Mouse (Mus musculus) lung, adult 2 months (tissue): Measurements from ENCODE around the gene Ms4a6b.

Source experiments
- CTCF ChIP-seq: fragments of 200-500 bp; IDR thresholded peaks from 2 replicates; pipeline ENCODE4 v1.5.1; 2011; ENCODE audit warnings: mild to moderate bottlenecking, low read length, control low read depth; ENCODE audit not compliant: insufficient read depth
- POLR2A ChIP-seq: fragments of 200-500 bp; IDR thresholded peaks from 2 replicates; pipeline ENCODE4 v1.6.1; 2011; ENCODE audit warnings: low read depth, mild to moderate bottlenecking, control low read depth, low read length, borderline replicate concordance; ENCODE audit errors: extremely low read depth

DNA sequence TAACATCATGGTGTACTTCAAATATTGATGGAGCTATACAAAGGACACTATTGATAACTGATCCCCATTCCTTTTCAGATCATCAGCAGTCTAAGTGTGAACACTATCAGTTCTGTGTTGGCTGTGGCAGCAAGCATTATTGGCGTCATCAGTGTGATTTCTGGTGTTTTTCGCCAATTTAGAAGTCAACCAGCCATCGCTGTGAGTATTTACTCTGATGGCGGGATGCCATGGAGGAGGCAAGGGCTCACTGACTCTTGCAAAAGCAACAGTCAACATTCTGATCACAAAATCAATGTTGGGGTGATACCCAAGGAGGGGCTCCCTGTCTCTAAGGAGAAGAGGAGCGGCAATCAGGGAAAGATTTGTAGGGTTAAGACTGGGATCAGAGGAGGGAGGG lies 38.4 kb downstream of the Ms4a6b start:
- TF ChIP-seq POLR2A (no peak), CTCF (no peak)
